Mouse (Mus musculus) hindbrain, embryonic 15.5 days (tissue): ENCODE measurements at regions not wholly inside any gene's neighbourhood (a gene's known extent, or its start where the extent isn't known, plus 50 kb on each side); places are given as distances from the start of the nearest gene placed in this dataset. TPM values are rescaled to one million over a fixed set of nuclear protein-coding genes. Genes with fewer than 3 reads are reported as not detected.

Experiments
- ATAC-seq: fragments of 200-750 bp; cut with Nextera tagmentation; 2 replicates; pipeline ENCODE4 v1.8.0; 2017; ENCODE audit warnings: low read depth, moderate number of reproducible peaks, moderate TSS enrichment; ENCODE audit not compliant: low FRiP score
- H3K27ac ChIP-seq: fragments of 300-500 bp; sonication (generic); replicated peaks from 2 replicates; pipeline ENCODE4 v1.5.1; 2015; ENCODE audit warnings: mild to moderate bottlenecking, inconsistent platforms
- H3K27me3 ChIP-seq: fragments of 300-500 bp; sonication (generic); 2 replicates; pipeline ENCODE4 v1.6.1; 2015; ENCODE audit warnings: control low read depth, inconsistent platforms
- H3K36me3 ChIP-seq: fragments of 300-500 bp; sonication (generic); 2 replicates; pipeline ENCODE4 v1.6.1; 2015; ENCODE audit warnings: control low read depth, inconsistent platforms
- H3K4me1 ChIP-seq: fragments of 300-500 bp; sonication (generic); replicated peaks from 2 replicates; pipeline ENCODE4 v1.6.1; 2015; ENCODE audit warnings: control low read depth, inconsistent platforms
- H3K4me2 ChIP-seq: fragments of 300-500 bp; sonication (generic); 2 replicates; pipeline ENCODE4 v1.6.1; 2015; ENCODE audit warnings: moderate library complexity, mild to moderate bottlenecking, inconsistent platforms
- H3K4me3 ChIP-seq: fragments of 300-500 bp; sonication (generic); 2 replicates; pipeline ENCODE4 v1.5.1; 2015; ENCODE audit warnings: mild to moderate bottlenecking, inconsistent platforms
- H3K9ac ChIP-seq: fragments of 300-500 bp; sonication (generic); 2 replicates; pipeline ENCODE4 v1.6.1; 2015; ENCODE audit warnings: inconsistent platforms
- H3K9me3 ChIP-seq: fragments of 300-500 bp; sonication (generic); 2 replicates; pipeline ENCODE4 v1.6.1; 2016; ENCODE audit warnings: control low read depth, inconsistent platforms
- WGBS: fragments of 180-500 bp; shearing (Covaris S2); methylation state at CpG from one replicate; pipeline ENCODE4 v1.1.7; 2015; 5-methylcytosine and 5-hydroxymethylcytosine counted together
- microRNA-seq: library from miRNA; unstranded; fragments of <30 nt; microRNA quantifications from one replicate; pipeline ENCODE4, GENCODE M21; 2016

- WGBS: 58% methylated on average over 4 of the region's 4 CpGs
- peak; percentile 75 for ATAC-seq
- Histone ChIP-seq H3K27ac (no peak overlapping the region), H3K9ac (no peak overlapping the region), H3K4me3 (no peak overlapping the region), H3K4me2 (no peak overlapping the region), H3K4me1 (no peaks in the 10 kb centered on the region), H3K9me3 (no peaks in the 10 kb centered on the region), H3K27me3 (no peaks in the 10 kb centered on the region), H3K36me3 (no peaks in the 10 kb centered on the region)
These were observed 98.6 kb upstream of the Mc3r start for GRCm38 (mm10) chr2:172149734-172150133.

- Histone ChIP-seq H3K9ac (no peak overlapping the region), H3K4me2 (no peak overlapping the region), H3K9me3 (no peaks in the 10 kb centered on the region), H3K4me3 (no peak overlapping the region), H3K27ac (no peak overlapping the region), H3K4me1 (no peaks in the 10 kb centered on the region), H3K36me3 (no peaks in the 10 kb centered on the region), H3K27me3 (no peaks in the 10 kb centered on the region)
- ATAC-seq: no peak
- WGBS: 77% methylated on average over 1 of the region's 1 CpGs
These were observed 97.4 kb upstream of the Mc3r start for GRCm38 (mm10) chr2:172150898-172151297.

GRCm38 (mm10) chr2:172159909-172160308 is 88.4 kb upstream of the Mc3r start:
- no peaks in the 10 kb centered on the region for H3K27me3 ChIP-seq
- no peaks in the 10 kb centered on the region for H3K9me3 ChIP-seq
- no peaks in the 10 kb centered on the region for H3K36me3 ChIP-seq
- H3K4me3 ChIP-seq: no peak overlapping the region
- WGBS: 90% methylated on average over 16 of the region's 16 CpGs
- ATAC-seq: no peak
- H3K4me2 ChIP-seq: no peak overlapping the region
- no peaks in the 10 kb centered on the region; the same call in 1 of the 2 replicates for H3K4me1 ChIP-seq
- H3K9ac ChIP-seq: no peak overlapping the region
- no peak overlapping the region for H3K27ac ChIP-seq

- Histone ChIP-seq H3K27me3 (no peaks in the 10 kb centered on the region), H3K27ac (no peak overlapping the region), H3K36me3 (no peaks in the 10 kb centered on the region), H3K9me3 (no peaks in the 10 kb centered on the region), H3K9ac (no peak overlapping the region), H3K4me3 (no peak overlapping the region), H3K4me2 (no peak overlapping the region), H3K4me1 (no peaks in the 10 kb centered on the region)
- ATAC-seq: no peak
- 93% methylated on average over 10 of the region's 10 CpGs for WGBS
These were observed 70.9 kb upstream of the Mc3r start for GRCm38 (mm10) chr2:172177371-172177770.

- no peaks in the 10 kb centered on the region for H3K4me1 ChIP-seq
- 63% methylated on average over 4 of the region's 4 CpGs for WGBS
- no peaks in the 10 kb centered on the region for H3K9me3 ChIP-seq
- no peak overlapping the region for H3K4me3 ChIP-seq
- no peak overlapping the region for H3K27ac ChIP-seq
- no peaks in the 10 kb centered on the region for H3K27me3 ChIP-seq
- ATAC-seq: no peak
- no peak overlapping the region for H3K9ac ChIP-seq
- no peaks in the 10 kb centered on the region for H3K36me3 ChIP-seq
- no peak overlapping the region for H3K4me2 ChIP-seq
These were observed 69.0 kb upstream of the Mc3r start for GRCm38 (mm10) chr2:172179301-172179700.

GRCm38 (mm10) chr2:172197746-172198145 is 50.5 kb upstream of the Mc3r start:
- no peak for ATAC-seq
- no peaks in the 10 kb centered on the region for H3K4me1 ChIP-seq
- H3K4me3 ChIP-seq: no peak overlapping the region
- H3K9me3 ChIP-seq: no peaks in the 10 kb centered on the region
- 78% methylated on average over 11 of the region's 11 CpGs for WGBS
- H3K9ac ChIP-seq: no peak overlapping the region
- no peak overlapping the region for H3K4me2 ChIP-seq
- no peaks in the 10 kb centered on the region for H3K36me3 ChIP-seq
- H3K27me3 ChIP-seq: no peaks in the 10 kb centered on the region
- no peak overlapping the region for H3K27ac ChIP-seq

Small RNAs in the stretch of these regions (microRNA-seq; reads per million reads assigned to microRNA genes)
- gene Gm44301: not detected
